Mouse (Mus musculus) heart, embryonic 16.5 days (tissue): ENCODE data around the gene Kctd11. TPM values are rescaled to one million over a fixed set of nuclear protein-coding genes. Genes with fewer than 3 reads are reported as not detected.

Source experiments
- ATAC-seq: fragments of 200-750 bp; cut with Nextera tagmentation; replicated peaks from 2 replicates; pipeline ENCODE4 v1.8.0; 2017; ENCODE audit warnings: moderate number of reproducible peaks; ENCODE audit not compliant: insufficient read depth, low FRiP score; ENCODE audit errors: extremely low read depth
- H3K27ac ChIP-seq: fragments of 300-500 bp; sonication (generic); 2 replicates; pipeline ENCODE4 v1.5.1; 2014; ENCODE audit warnings: mild to moderate bottlenecking, low read length, control low read depth, moderate library complexity
- H3K27me3 ChIP-seq: fragments of 300-500 bp; sonication (generic); 2 replicates; pipeline ENCODE4 v1.6.1; 2014; ENCODE audit warnings: low read length, mixed read lengths; ENCODE audit not compliant: control insufficient read depth, insufficient read depth
- H3K36me3 ChIP-seq: fragments of 300-500 bp; sonication (generic); 2 replicates; pipeline ENCODE4 v1.6.1; 2014; ENCODE audit not compliant: control insufficient read depth, insufficient read depth
- H3K4me1 ChIP-seq: fragments of 300-500 bp; sonication (generic); 2 replicates; pipeline ENCODE4 v1.6.1; 2014; ENCODE audit warnings: low read length, mixed read lengths; ENCODE audit not compliant: control insufficient read depth, insufficient read depth
- H3K4me2 ChIP-seq: fragments of 300-500 bp; sonication (generic); 2 replicates; pipeline ENCODE4 v1.6.1; 2014; ENCODE audit warnings: low read depth, mild to moderate bottlenecking, control low read depth, low read length
- H3K4me3 ChIP-seq: fragments of 300-500 bp; sonication (generic); 2 replicates; pipeline ENCODE4 v1.5.1; 2014; ENCODE audit warnings: mild to moderate bottlenecking, control low read depth, low read length
- H3K9ac ChIP-seq: fragments of 300-500 bp; sonication (generic); 2 replicates; pipeline ENCODE4 v1.6.1; 2014; ENCODE audit warnings: low read length, control low read depth
- H3K9me3 ChIP-seq: fragments of 300-500 bp; sonication (generic); replicated peaks from 2 replicates; pipeline ENCODE4 v1.6.1; 2016; ENCODE audit warnings: low read length; ENCODE audit not compliant: control insufficient read depth
- WGBS: fragments of 180-500 bp; shearing (Covaris S2); extraction: QIAGEN DNeasy Blood & Tissue Kit; methylation state at CpG from one replicate; pipeline ENCODE4 v1.1.7; 2014; 5-methylcytosine and 5-hydroxymethylcytosine counted together
- polyA plus RNA-seq: library from polyadenylated mRNA; unstranded; fragments of >200 nt; fragmentation: Nextera tagmentation; extraction: Ambion mirVana; gene quantifications from 2 replicates; pipeline ENCODE4 v1.2.1, GENCODE M21; 2015

Kctd11 gene
- polyA plus RNA-seq, 1 experiment from 2014 or later = 3.9 TPM

DNA sequence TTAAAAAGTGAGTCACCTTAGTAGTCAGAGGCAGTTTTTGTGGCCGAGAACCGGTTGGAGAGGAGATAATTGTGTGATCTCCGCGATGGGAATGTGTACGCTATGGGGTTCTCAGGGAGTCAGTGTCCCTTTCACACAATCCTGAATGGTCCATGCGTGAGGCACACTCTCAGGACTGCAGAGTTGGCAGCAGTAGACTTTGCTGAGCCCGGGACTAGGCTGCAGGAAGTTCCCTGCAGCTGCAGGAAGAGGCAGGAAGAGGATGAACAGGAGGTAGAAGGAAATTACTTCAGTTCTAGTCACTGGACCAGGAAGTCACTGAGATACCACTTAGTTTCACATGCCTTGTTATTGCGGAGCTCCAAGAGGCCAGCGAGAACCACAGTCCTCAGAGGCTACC, 32.1 kb downstream of the Kctd11 start:
- H3K9me3 ChIP-seq = no peaks in the 10 kb centered on the region
- H3K4me3 ChIP-seq = no peak overlapping the region
- H3K9ac ChIP-seq = no peak overlapping the region
- H3K27ac ChIP-seq = peak overlapping the region; percentile 55
- no peaks in the 10 kb centered on the region for H3K27me3 ChIP-seq
- ATAC-seq = no peak
- peaks cover 30% of the 10 kb centered on the region for H3K36me3 ChIP-seq
- WGBS = 75% methylated on average over 9 of the region's 9 CpGs
- H3K4me1 ChIP-seq = peaks cover 22% of the 10 kb centered on the region
- 0 out of 2 replicates have a peak overlapping the region, but pooled peaks have one; percentile 0 for H3K4me2 ChIP-seq

DNA sequence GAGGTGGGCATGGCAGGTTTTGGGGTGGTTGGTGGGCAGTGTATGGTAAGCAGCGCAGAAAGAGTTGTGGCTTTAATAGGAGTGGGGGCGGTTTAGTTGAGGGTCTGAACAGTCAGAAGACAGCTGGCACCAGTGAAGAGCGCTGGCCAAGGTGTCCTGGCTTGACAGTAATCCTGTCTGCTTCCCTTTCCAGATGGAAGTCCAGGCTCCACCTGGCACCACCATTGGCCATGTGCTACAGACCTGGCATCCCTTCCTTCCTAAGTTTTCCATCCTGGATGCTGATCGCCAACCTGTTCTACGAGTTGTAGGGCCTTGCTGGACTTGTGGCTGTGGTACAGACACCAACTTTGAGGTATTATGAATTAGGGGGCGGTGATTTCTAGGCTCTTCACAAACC, 33.2 kb downstream of the Kctd11 start:
- 98% methylated on average over 6 of the region's 6 CpGs for WGBS
- Histone ChIP-seq H3K4me2 (peak overlapping the region; percentile 78), H3K9ac (no peak overlapping the region), H3K4me1 (peaks cover 19% of the 10 kb centered on the region), H3K27me3 (no peaks in the 10 kb centered on the region), H3K36me3 (peaks cover 30% of the 10 kb centered on the region), H3K9me3 (no peaks in the 10 kb centered on the region), H3K4me3 (no peak overlapping the region), H3K27ac (no peak overlapping the region)
- no peak for ATAC-seq

DNA sequence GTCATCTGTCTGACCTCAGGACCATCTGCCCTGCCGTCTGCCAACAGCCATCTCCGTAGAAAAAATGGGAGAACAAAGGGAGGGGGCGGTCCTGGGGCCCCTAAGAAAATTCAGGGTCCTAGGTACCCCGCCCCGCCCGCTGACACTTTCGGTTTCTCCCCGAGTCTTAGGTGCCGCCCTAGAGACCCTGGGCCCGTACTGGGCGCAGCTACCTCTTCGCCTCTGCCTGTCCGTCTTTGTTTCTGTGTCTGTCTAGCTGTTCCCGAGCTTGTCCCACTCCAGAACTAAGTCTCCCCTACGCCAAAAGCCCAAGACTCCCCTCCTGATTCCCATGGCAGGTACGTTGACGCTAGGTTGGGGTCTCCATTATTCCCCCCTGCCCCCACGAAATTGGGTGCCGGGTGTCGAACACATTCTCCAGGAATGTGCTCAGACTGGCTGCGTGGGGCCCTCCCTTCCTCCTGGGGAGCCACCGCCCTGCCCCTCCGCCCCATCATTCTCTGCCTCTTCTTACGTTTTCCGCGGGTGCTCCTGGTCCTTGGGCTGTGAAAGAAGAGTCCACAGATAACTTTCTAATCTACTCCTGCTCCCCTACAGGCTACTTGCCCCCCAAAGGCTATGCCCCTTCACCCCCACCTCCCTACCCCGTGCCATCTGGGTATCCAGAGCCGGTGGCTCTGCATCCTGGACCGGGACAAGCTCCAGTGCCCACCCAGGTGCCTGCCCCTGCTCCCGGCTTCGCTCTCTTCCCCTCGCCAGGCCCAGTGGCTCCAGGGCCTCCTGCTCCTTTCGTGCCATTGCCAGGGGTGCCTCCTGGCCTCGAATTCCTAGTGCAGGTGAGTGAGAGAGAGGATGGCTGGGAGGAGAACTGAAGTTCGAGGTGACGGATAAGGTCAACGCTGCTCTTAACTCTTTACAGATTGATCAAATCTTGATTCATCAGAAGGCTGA, 34.2 kb downstream of the Kctd11 start:
- ATAC-seq = peak; percentile 17
- Histone ChIP-seq H3K36me3 (peaks cover 30% of the 10 kb centered on the region), H3K4me2 (peak overlapping the region; percentile 78), H3K9ac (peak overlapping the region; percentile 85), H3K27me3 (no peaks in the 10 kb centered on the region), H3K4me1 (peaks cover 19% of the 10 kb centered on the region), H3K9me3 (no peaks in the 10 kb centered on the region), H3K27ac (peak overlapping the region; percentile 93), H3K4me3 (peak overlapping the region; percentile 78)
- WGBS = 11% methylated on average over 37 of the region's 37 CpGs

DNA sequence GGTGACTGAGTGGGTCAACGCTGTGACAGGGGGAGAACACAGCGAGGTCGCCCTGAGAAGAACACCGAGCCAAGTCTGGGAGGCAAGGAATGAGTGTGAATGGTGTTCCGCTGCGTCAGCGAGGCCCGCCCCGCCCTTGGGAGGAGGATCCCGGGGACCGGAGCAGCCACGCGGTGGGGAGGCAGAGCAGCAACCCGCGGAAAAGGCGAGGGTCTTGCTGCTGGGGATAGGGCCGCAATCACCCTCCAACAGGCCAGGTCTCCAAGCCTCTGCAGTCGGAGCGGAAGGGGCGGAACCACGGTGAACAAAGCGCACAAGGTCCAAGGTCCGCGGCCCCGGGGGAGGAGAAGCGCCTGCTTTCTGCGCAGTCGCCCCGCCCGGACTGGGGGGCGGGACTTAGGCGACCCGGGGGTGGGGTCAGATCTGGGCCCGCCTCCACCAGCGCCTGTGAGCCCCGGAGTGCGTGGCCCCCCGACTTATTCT, 35.0 kb downstream of the Kctd11 start, which contains the start of gene Plscr3:
TSS of gene Plscr3 (plus strand) at position 179 of the 483 bp plus-strand sequence.
- Histone ChIP-seq H3K36me3 (peaks cover 24% of the 10 kb centered on the region), H3K27ac (peak within 1 kb of the TSS; percentile 93), H3K4me1 (peaks cover 19% of the 10 kb centered on the region), H3K4me2 (peak within 1 kb of the TSS; percentile 78), H3K4me3 (peak within 1 kb of the TSS; percentile 78), H3K9me3 (no peaks in the 10 kb centered on the region), H3K27me3 (no peaks in the 10 kb centered on the region), H3K9ac (peak within 1 kb of the TSS; percentile 85)
- under 1% methylated on average over 38 of the region's 38 CpGs for WGBS
- ATAC-seq = peak; percentile 93

DNA sequence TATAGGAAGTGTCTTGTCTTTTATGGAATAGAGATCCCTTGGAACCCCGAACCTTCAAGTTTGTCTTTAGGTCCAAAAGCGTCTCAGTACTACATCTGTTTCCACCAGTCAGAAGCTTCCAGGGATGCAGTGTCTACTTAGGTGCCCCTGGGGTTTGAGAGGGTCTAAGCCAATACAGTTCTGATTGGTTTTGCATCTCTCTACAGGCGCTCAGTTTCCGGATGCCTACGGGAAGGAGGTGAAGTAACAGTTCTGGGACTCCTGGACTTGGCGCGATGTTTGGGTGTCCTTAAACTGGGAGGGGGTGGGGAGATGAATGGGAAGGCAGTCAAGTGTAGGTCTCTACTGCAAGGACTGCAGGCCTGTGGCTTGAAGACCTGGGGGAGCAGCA, 42.5 kb downstream of the Kctd11 start:
- no peak for ATAC-seq
- H3K27me3 ChIP-seq = peaks cover 24% of the 10 kb centered on the region
- H3K4me2 ChIP-seq = peak overlapping the region; percentile 73
- peak overlapping the region; percentile 85 for H3K9ac ChIP-seq
- peak overlapping the region; percentile 74 for H3K4me3 ChIP-seq
- H3K36me3 ChIP-seq = no peaks in the 10 kb centered on the region
- H3K27ac ChIP-seq = peak overlapping the region; percentile 87
- 1% methylated on average over 7 of the region's 7 CpGs for WGBS
- H3K4me1 ChIP-seq = peaks cover 22% of the 10 kb centered on the region
- H3K9me3 ChIP-seq = no peaks in the 10 kb centered on the region

DNA sequence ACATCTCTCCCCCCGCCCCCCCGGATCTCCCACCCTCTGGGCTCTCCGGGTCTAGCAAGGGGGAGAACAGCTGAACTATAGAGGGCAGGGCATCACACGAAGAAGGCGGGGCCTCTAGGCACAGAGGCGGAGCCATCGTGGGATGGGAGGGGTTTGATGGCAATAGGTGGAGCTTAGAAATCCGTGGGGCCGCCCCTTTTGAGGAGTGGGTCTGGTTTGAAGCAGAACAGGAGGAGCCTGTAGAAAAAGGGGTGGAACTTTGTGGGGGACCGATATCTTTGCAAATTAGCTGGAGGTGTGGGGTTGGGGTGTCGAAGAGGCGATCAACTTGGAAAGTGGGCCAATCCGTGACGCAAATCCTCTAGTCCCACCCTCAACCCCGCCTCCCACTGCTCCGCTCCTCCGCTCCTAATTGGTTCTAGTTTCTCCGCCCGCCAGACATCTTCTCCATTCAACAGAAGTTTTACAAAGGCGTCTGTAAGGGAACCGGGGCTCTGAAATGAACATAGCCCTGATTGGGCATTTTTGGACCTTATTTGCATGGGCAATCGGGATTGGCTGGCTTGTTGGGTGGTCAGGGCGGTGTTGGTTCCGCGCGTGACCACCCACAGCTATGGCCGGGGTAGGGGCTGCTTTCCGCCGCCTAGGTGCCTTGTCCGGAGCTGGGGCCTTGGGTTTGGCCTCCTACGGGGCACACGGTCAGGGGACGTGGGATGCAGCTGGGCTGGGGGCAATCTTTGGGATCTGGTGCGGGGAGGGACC, 43.1 kb downstream of the Kctd11 start, which contains the start of gene Tmem256:
TSS of gene Tmem256 (plus strand) at position 563 of the 762 bp plus-strand sequence.
- Histone ChIP-seq H3K9ac (peak within 1 kb of the TSS; percentile 85), H3K4me1 (peaks cover 24% of the 10 kb centered on the region), H3K4me3 (peak within 1 kb of the TSS; percentile 74), H3K36me3 (no peaks in the 10 kb centered on the region), H3K27ac (peak within 1 kb of the TSS; percentile 87), H3K27me3 (peaks cover 27% of the 10 kb centered on the region), H3K4me2 (peak within 1 kb of the TSS; percentile 73), H3K9me3 (no peaks in the 10 kb centered on the region)
- ATAC-seq = peak; percentile 92
- 1% methylated on average over 34 of the region's 34 CpGs for WGBS

DNA sequence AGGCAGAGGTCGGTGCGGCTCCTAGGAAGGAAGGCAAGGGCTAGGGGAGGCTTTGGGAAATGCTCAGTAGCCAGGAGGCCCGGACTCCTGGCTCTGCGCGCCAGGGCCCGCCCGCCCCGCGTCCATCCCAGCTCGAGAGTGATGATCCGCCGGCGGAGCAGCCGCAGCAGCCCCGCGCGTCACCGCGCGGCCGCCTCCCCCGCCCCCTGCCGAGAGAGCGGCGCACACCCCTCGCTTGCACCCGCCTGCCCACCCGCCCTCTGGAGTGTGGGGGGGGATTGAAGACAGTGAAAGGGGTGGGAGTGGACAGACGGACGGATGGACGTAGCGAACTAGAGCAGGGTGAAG, 43.6 kb downstream of the Kctd11 start, which contains the start of gene Nlgn2:
TSS of gene Nlgn2 (minus strand) at position 181 of the 348 bp plus-strand sequence.
- peak within 1 kb of the TSS; percentile 87 for H3K27ac ChIP-seq
- H3K4me1 ChIP-seq = peaks cover 24% of the 10 kb centered on the region
- peak within 1 kb of the TSS; percentile 74 for H3K4me3 ChIP-seq
- under 1% methylated on average over 32 of the region's 32 CpGs for WGBS
- ATAC-seq = peak; percentile 59
- H3K36me3 ChIP-seq = no peaks in the 10 kb centered on the region
- peaks cover 28% of the 10 kb centered on the region for H3K27me3 ChIP-seq
- no peaks in the 10 kb centered on the region for H3K9me3 ChIP-seq
- peak within 1 kb of the TSS; percentile 73 for H3K4me2 ChIP-seq
- H3K9ac ChIP-seq = peak within 1 kb of the TSS; percentile 85

DNA sequence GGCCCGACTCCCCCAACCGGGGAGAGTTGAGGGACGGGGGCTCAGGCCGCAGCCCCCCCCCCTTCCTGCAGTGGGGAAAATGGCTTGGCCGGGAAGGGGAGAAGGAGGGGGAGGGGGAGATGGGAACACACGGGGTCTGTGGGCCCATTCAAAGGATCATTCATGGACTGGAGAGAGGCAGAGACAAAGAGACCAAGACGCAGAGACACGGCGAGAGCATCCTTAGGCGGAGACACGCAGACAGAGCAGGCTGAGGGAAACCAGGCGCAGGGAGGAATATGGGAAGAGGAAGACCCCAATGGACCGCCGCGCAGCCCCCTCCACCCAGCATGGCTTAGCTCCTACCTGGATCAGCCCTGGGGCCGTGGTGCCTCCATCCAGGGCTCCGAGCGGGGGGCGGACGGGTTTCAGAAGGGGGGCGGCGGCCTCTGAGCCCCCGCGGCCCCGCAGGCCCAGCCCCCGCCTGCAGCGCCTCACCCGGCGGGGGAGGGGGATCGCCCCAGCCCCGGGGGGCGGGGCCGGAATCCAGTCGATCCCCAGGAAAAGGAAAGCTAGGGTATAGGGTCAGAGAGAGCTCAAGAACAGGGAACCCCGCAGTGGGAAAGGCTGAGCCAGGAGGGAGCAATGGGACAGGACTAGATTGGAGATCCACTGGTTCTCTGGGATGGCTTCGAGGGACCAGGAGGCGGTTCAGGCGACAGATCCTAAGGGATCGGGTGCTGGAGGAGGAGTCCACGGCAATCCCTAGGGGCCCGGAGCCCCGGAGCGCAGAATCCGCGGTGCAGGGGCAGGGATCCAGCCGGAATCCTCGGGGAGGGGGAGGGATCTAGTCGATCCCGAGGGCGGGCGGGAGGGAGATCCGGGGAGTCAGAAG, 44.3 kb downstream of the Kctd11 start:
- Histone ChIP-seq H3K4me1 (peaks cover 24% of the 10 kb centered on the region), H3K4me3 (peak overlapping the region; percentile 74), H3K9ac (peak overlapping the region; percentile 79), H3K36me3 (no peaks in the 10 kb centered on the region), H3K27ac (peak overlapping the region; percentile 47), H3K27me3 (peaks cover 28% of the 10 kb centered on the region), H3K9me3 (no peaks in the 10 kb centered on the region), H3K4me2 (peak overlapping the region; percentile 73)
- 2% methylated on average over 52 of the region's 52 CpGs for WGBS
- no peak for ATAC-seq
